ENCODE assay signal across 8 mouse cellular contexts in genomic region chr4:127027228-127028190, GRCm38 (mm10). TPM values are rescaled to one million over a fixed set of nuclear protein-coding genes. Genes with fewer than 3 reads are reported as not detected.
A peak's percentile ranks its signal among the peaks of the same experiment; 100 is the strongest.
DNase-seq lines count a peak whose midpoint lies in the region; ATAC-seq and TF ChIP-seq lines count a peak whose summit lies in the region.

No protein-coding gene starts in this region.

- 0 out of 2 replicates have a peak, but pooled peaks have one; percentile 25 for TF ChIP-seq POLR2A in CH12.LX (IDR thresholded peaks at IDR 0.05; ENCODE audit: low read depth, low read length)

- H3K79me2 ChIP-seq in CH12.LX (replicated peaks; ENCODE audit: control insufficient read depth, extremely low read depth, insufficient read depth, poor library complexity, severe bottlenecking) = peaks cover 76% of the 10 kb centered on the region

- H3K9ac ChIP-seq in kidney, embryonic 15.5 days = no peak overlapping the region
- no peak overlapping the region for H3K9ac ChIP-seq in CH12.LX (ENCODE audit: insufficient read depth, low read depth)
- H3K9ac ChIP-seq in liver, embryonic 14.5 days (replicated peaks) = no peak overlapping the region

- no peaks in the 10 kb centered on the region for H3K9me3 ChIP-seq in kidney, embryonic 15.5 days (replicated peaks)
- H3K9me3 ChIP-seq in CH12.LX (replicated peaks; ENCODE audit: low read length) = no peaks in the 10 kb centered on the region
- H3K9me3 ChIP-seq in liver, embryonic 14.5 days (ENCODE audit: control insufficient read depth, low read length) = no peaks in the 10 kb centered on the region

- TF ChIP-seq RAD21 in CH12.LX (IDR thresholded peaks at IDR 0.05; ENCODE audit: low read depth, low read length) = no peak

- no peaks in the 10 kb centered on the region for H3K27me3 ChIP-seq in kidney, embryonic 15.5 days
- no peaks in the 10 kb centered on the region for H3K27me3 ChIP-seq in CH12.LX (replicated peaks)
- no peaks in the 10 kb centered on the region for H3K27me3 ChIP-seq in liver, embryonic 14.5 days (ENCODE audit: control insufficient read depth, insufficient read depth, low read length)

- peak; percentile 53 for DNase-seq in kidney, adult 11 months
- DNase-seq in CH12.LX (ENCODE audit: extremely low read depth) (no peak), WW6 (ENCODE audit: low read depth, low spot score) (peak; percentile 53)
- peak in 1 of 3 experiments; percentile 37 for DNase-seq in liver, embryonic 14.5 days (ENCODE audit: low read depth in 3 of 3, low spot score in 3 of 3)
- DNase-seq in ovary, postnatal 14 days (ENCODE audit: low spot score) = no peak

- TF ChIP-seq CTCF in CH12.LX (conservative IDR thresholded peaks at IDR 0.05 in 1 of 2, IDR thresholded peaks at IDR 0.05 in 1 of 2; ENCODE audit: low read depth in 2 of 2, low read length in 2 of 2) = peak in 1 of 2 experiments; percentile 15; a peak in 1 of 4 replicates
- peak; percentile 70 for TF ChIP-seq CTCF in liver, embryonic 14.5 days (IDR thresholded peaks at IDR 0.05; ENCODE audit: low read depth)

- TF ChIP-seq EP300 in CH12.LX (IDR thresholded peaks at IDR 0.05; ENCODE audit: low read length) = no peak
- no peak for TF ChIP-seq EP300 in liver, embryonic 14.5 days (IDR thresholded peaks at IDR 0.05; ENCODE audit: low read depth)

- no peak overlapping the region for H3K27ac ChIP-seq in kidney, embryonic 15.5 days
- H3K27ac ChIP-seq in CH12.LX (ENCODE audit: insufficient read depth, low read depth) = no peak overlapping the region
- H3K27ac ChIP-seq in liver, embryonic 14.5 days = no peak overlapping the region

- no peak overlapping the region for H3K4me2 ChIP-seq in kidney, embryonic 15.5 days
- no peak overlapping the region; the same call in 1 of the 2 replicates for H3K4me2 ChIP-seq in CH12.LX (ENCODE audit: insufficient read depth, low read depth, poor library complexity, severe bottlenecking)
- no peak overlapping the region for H3K4me2 ChIP-seq in liver, embryonic 14.5 days (ENCODE audit: low read depth)

- 73% methylated on average over 4 of the region's 4 CpGs for WGBS in kidney, embryonic 15.5 days
- WGBS in liver, embryonic 14.5 days (ENCODE audit: insufficient replicate concordance) = 62% methylated on average over 4 of the region's 4 CpGs

- in situ Hi-C loops in CH12.LX (cut with MboI; ENCODE audit: low pct_ligation_motif_present, low pct_unique_long_range_greater_than_20kb, low sequenced_read_pairs) = no loop called here

- peaks cover 94% of the 10 kb centered on the region for H3K36me3 ChIP-seq in kidney, embryonic 15.5 days
- H3K36me3 ChIP-seq in CH12.LX (replicated peaks in 1 of 2; ENCODE audit: control insufficient read depth in 1 of 2, insufficient read depth in 1 of 2, low read length in 1 of 2) = peaks cover 63 to 97% of the 10 kb centered on the region in 2 experiments
- H3K36me3 ChIP-seq in liver, embryonic 14.5 days (replicated peaks; ENCODE audit: control insufficient read depth, insufficient read depth, low read depth) = peaks cover 96% of the 10 kb centered on the region

- dilution Hi-C loops in CH12.LX (cut with MboI; ENCODE audit: extremely low pct_ligation_motif_present, extremely low pct_unique_long_range_greater_than_20kb, low sequenced_read_pairs) = no loop called here

- no peak for ATAC-seq in kidney, embryonic 15.5 days (replicated peaks; ENCODE audit: low FRiP score)
- peak; percentile 72 for ATAC-seq in granulocyte monocyte progenitor cell, adult 5-6 weeks (replicated peaks; ENCODE audit: poor library complexity, severe bottlenecking)
- no peak for ATAC-seq in liver, embryonic 14.5 days (ENCODE audit: insufficient read depth)
- ATAC-seq in monocyte, adult 5-6 weeks (replicated peaks; ENCODE audit: insufficient number of reproducible peaks, low FRiP score, low TSS enrichment, poor library complexity, severe bottlenecking) = no peak; the same call in 1 of the 2 replicates

- H3K4me1 ChIP-seq in kidney, embryonic 15.5 days = peaks cover 27% of the 10 kb centered on the region
- H3K4me1 ChIP-seq in CH12.LX (ENCODE audit: control insufficient read depth in 1 of 2, insufficient read depth in 2 of 2) = peaks cover 11 to 55% of the 10 kb centered on the region in 2 experiments; a peak in 3 of 4 replicates
- H3K4me1 ChIP-seq in liver, embryonic 14.5 days (replicated peaks; ENCODE audit: control insufficient read depth in 2 of 2, insufficient read depth in 2 of 2, low read length in 1 of 2) = peaks cover 7 to 14% of the 10 kb centered on the region in 2 experiments

- no peak overlapping the region for H3K4me3 ChIP-seq in kidney, embryonic 15.5 days (replicated peaks)
- H3K4me3 ChIP-seq in CH12.LX (replicated peaks in 1 of 3; ENCODE audit: low read depth in 2 of 3, low read length in 2 of 3, poor library complexity in 1 of 3) = no peak overlapping the region
- no peak overlapping the region for H3K4me3 ChIP-seq in liver, embryonic 14.5 days (ENCODE audit: insufficient read depth in 1 of 2, low read depth in 2 of 2, low read length in 2 of 2)

TF ChIP-seq in CH12.LX, 34 proteins besides CTCF, POLR2A, EP300 and RAD21:
- TF ChIP-seq ZKSCAN1 (IDR thresholded peaks at IDR 0.05; ENCODE audit: borderline replicate concordance, low read depth, low read length) (no peak), MAFK (IDR thresholded peaks at IDR 0.05; ENCODE audit: insufficient replicate concordance, low read length) (no peak), ZMIZ1 (IDR thresholded peaks at IDR 0.05; ENCODE audit: low read depth, low read length) (0 out of 2 replicates have a peak, but pooled peaks have one; percentile 21), POLR2AphosphoS2 (IDR thresholded peaks at IDR 0.05; ENCODE audit: low read depth, low read length) (peak; percentile 55; the same call in 1 of the 2 replicates)

RNA-seq across cellular contexts. Expression of gene Sfpq, which starts 6.4 kb away (rescaled TPM):
- 88.3 and 93.6 TPM in 2 replicates for polyA plus RNA-seq in kidney, embryonic 15.5 days (2015; fragmentation: Nextera tagmentation; extraction: Ambion mirVana)
- total RNA-seq in CH12.LX (2012; rRNA removed) (170 and 228 TPM in 2 replicates), CH12.LX (2014; rRNA removed) (146 and 199 TPM in 2 replicates)
- 560 and 668 TPM in 2 replicates for polyA plus RNA-seq in CH12.LX (2012; ENCODE audit: insufficient read length, low read depth)
- 384 and 480 TPM in 2 replicates for total RNA-seq in granulocyte monocyte progenitor cell, adult 5-6 weeks (2014; fragmentation: Nextera tagmentation)
- 580 and 667 TPM in 2 replicates for total RNA-seq in granulocyte monocyte progenitor cell, adult 5-6 weeks (2017)
- polyA plus RNA-seq in liver, embryonic 14.5 days (2012; rRNA removed) = 36.8 and 89.3 TPM in 2 replicates
- polyA plus RNA-seq in liver, embryonic 14.5 days (2014; fragmentation: Nextera tagmentation; extraction: Ambion mirVana) = 34.6 and 35.5 TPM in 2 replicates
- 642 to 909 TPM (median 707 TPM) in 3 replicates for total RNA-seq in monocyte, adult 5-6 weeks (2017)

RNA-seq across cellular contexts. Expression of gene Zmym1, which starts 33.4 kb away (rescaled TPM):
- 19.4 and 19.8 TPM in 2 replicates for polyA plus RNA-seq in kidney, embryonic 15.5 days (2015; fragmentation: Nextera tagmentation; extraction: Ambion mirVana)
- total RNA-seq in CH12.LX (2012; rRNA removed) (9.5 and 13.4 TPM in 2 replicates), CH12.LX (2014; rRNA removed) (25.0 and 26.5 TPM in 2 replicates)
- 20.4 and 23.5 TPM in 2 replicates for polyA plus RNA-seq in CH12.LX (2012; ENCODE audit: insufficient read length, low read depth)
- 7.9 and 10.5 TPM in 2 replicates for total RNA-seq in granulocyte monocyte progenitor cell, adult 5-6 weeks (2014; fragmentation: Nextera tagmentation)
- 15.1 and 18.8 TPM in 2 replicates for total RNA-seq in granulocyte monocyte progenitor cell, adult 5-6 weeks (2017)
- 2.0 and 4.0 TPM in 2 replicates for polyA plus RNA-seq in liver, embryonic 14.5 days (2012; rRNA removed)
- polyA plus RNA-seq in liver, embryonic 14.5 days (2014; fragmentation: Nextera tagmentation; extraction: Ambion mirVana) = 9.8 and 10.2 TPM in 2 replicates
- total RNA-seq in monocyte, adult 5-6 weeks (2017) = 9.3 to 16.2 TPM (median 14.2 TPM) in 3 replicates

RNA-seq across cellular contexts. Expression of gene Zmym6, which starts 49.7 kb away (rescaled TPM):
- polyA plus RNA-seq in kidney, embryonic 15.5 days (2015; fragmentation: Nextera tagmentation; extraction: Ambion mirVana) = 18.7 and 19.3 TPM in 2 replicates
- total RNA-seq in CH12.LX (2012; rRNA removed) (6.4 and 7.8 TPM in 2 replicates), CH12.LX (2014; rRNA removed) (8.1 and 11.1 TPM in 2 replicates)
- 9.1 and 10.2 TPM in 2 replicates for polyA plus RNA-seq in CH12.LX (2012; ENCODE audit: insufficient read length, low read depth)
- 14.4 and 20.7 TPM in 2 replicates for total RNA-seq in granulocyte monocyte progenitor cell, adult 5-6 weeks (2014; fragmentation: Nextera tagmentation)
- total RNA-seq in granulocyte monocyte progenitor cell, adult 5-6 weeks (2017) = 12.4 and 16.5 TPM in 2 replicates
- polyA plus RNA-seq in liver, embryonic 14.5 days (2012; rRNA removed) = 3.1 and 3.7 TPM in 2 replicates
- polyA plus RNA-seq in liver, embryonic 14.5 days (2014; fragmentation: Nextera tagmentation; extraction: Ambion mirVana) = 1.9 TPM in 2 replicates
- total RNA-seq in monocyte, adult 5-6 weeks (2017) = 17.8 to 25.9 TPM (median 22.6 TPM) in 3 replicates

RNA-seq across cellular contexts. Expression of gene Zmym4, which starts 59.6 kb away (rescaled TPM):
- 19.8 and 20.3 TPM in 2 replicates for polyA plus RNA-seq in kidney, embryonic 15.5 days (2015; fragmentation: Nextera tagmentation; extraction: Ambion mirVana)
- total RNA-seq in CH12.LX (2012; rRNA removed) (13.6 and 14.9 TPM in 2 replicates), CH12.LX (2014; rRNA removed) (18.0 and 19.7 TPM in 2 replicates)
- 22.8 and 24.3 TPM in 2 replicates for polyA plus RNA-seq in CH12.LX (2012; ENCODE audit: insufficient read length, low read depth)
- total RNA-seq in granulocyte monocyte progenitor cell, adult 5-6 weeks (2014; fragmentation: Nextera tagmentation) = 36.8 and 50.7 TPM in 2 replicates
- total RNA-seq in granulocyte monocyte progenitor cell, adult 5-6 weeks (2017) = 45.9 and 60.9 TPM in 2 replicates
- polyA plus RNA-seq in liver, embryonic 14.5 days (2012; rRNA removed) = 2.3 and 2.8 TPM in 2 replicates
- 2.6 and 3.2 TPM in 2 replicates for polyA plus RNA-seq in liver, embryonic 14.5 days (2014; fragmentation: Nextera tagmentation; extraction: Ambion mirVana)
- total RNA-seq in monocyte, adult 5-6 weeks (2017) = 15.8 to 61.9 TPM (median 46.3 TPM) in 3 replicates

Comparison
In these comparisons a context has a peak if more than half of its experiments do, and no peak if none do; other contexts are left out.
1. DNase-seq: peak in kidney, adult 11 months (single experiment) and WW6 (single experiment); none in CH12.LX (single experiment) and ovary, postnatal 14 days (single experiment).